Mouse (Mus musculus): ENCODE data around the gene Kif22. TPM values are rescaled to one million over a fixed set of nuclear protein-coding genes. Genes with fewer than 3 reads are reported as not detected.
"Not testable (repeated sequence)": the region's sequence is repeated elsewhere in the genome, so short reads cannot be mapped to it uniquely, and the experiment has no call there.

Gene Kif22
- 10 to 100 TPM; 15.3 to 17.6 TPM for total RNA-seq (2021)

- DNase-seq = peak; percentile 94 to 96
- intact Hi-C loops (cut with DNase I) = no loop called here
Measured at GRCm38 (mm10) chr7:127041851-127042672, at the start of gene Kif22. Gene Kif22, minus strand, starts transcription at chr7:127042471.

GRCm38 (mm10) chr7:127091114-127091896 lies 49.0 kb upstream of the Kif22 start, which contains the start of gene AI467606:
Gene AI467606, plus strand, starts transcription at chr7:127091359.
- peak; percentile 70 to 72 for DNase-seq
- intact Hi-C loops (cut with DNase I) = no loop called here

- intact Hi-C loops (cut with DNase I) = no loop called here
- DNase-seq = no peak
Measured at GRCm38 (mm10) chr7:127090154-127091113, 48.2 kb upstream of the Kif22 start.

- peak in 1 of 2 experiments; percentile 31 for DNase-seq
- intact Hi-C loops (cut with DNase I) = no loop called here
Measured at GRCm38 (mm10) chr7:127088901-127089845, 46.9 kb upstream of the Kif22 start.

GRCm38 (mm10) chr7:127088083-127088482 lies 45.8 kb upstream of the Kif22 start:
- intact Hi-C loops (cut with DNase I) = no loop called here
- DNase-seq = no peak

- DNase-seq; intact Hi-C loops (cut with DNase I): not testable (repeated sequence)
Measured at GRCm38 (mm10) chr7:127087278-127088010, 45.2 kb upstream of the Kif22 start, which contains the start of gene Zg16. Gene Zg16, minus strand, starts transcription at chr7:127087328.

GRCm38 (mm10) chr7:127085751-127086150 lies 43.5 kb upstream of the Kif22 start:
- intact Hi-C loops (cut with DNase I); DNase-seq: not testable (repeated sequence)

GRCm38 (mm10) chr7:127084794-127085193 lies 42.5 kb upstream of the Kif22 start:
- no peak for DNase-seq
- intact Hi-C loops (cut with DNase I) = no loop called here

- DNase-seq = no peak
- intact Hi-C loops (cut with DNase I) = no loop called here
Measured at GRCm38 (mm10) chr7:127083689-127084088, 41.4 kb upstream of the Kif22 start.

GRCm38 (mm10) chr7:127082995-127083394 lies 40.7 kb upstream of the Kif22 start:
- intact Hi-C loops (cut with DNase I) = no loop called here
- no peak for DNase-seq

- intact Hi-C loops (cut with DNase I) = no loop called here
Measured at GRCm38 (mm10) chr7:127082271-127082670, 40.0 kb upstream of the Kif22 start.

GRCm38 (mm10) chr7:127080045-127080444 lies 37.8 kb upstream of the Kif22 start:
- intact Hi-C loops (cut with DNase I) = no loop called here

More at GRCm38 (mm10) chr7:127082271-127082670, 40.0 kb upstream of the Kif22 start:
- no peak for DNase-seq

GRCm38 (mm10) chr7:127077692-127078091 lies 35.4 kb upstream of the Kif22 start:
- DNase-seq = no peak
- intact Hi-C loops (cut with DNase I) = no loop called here

More at GRCm38 (mm10) chr7:127080045-127080444, 37.8 kb upstream of the Kif22 start:
- DNase-seq = no peak

GRCm38 (mm10) chr7:127076188-127076587 lies 33.9 kb upstream of the Kif22 start:
- no peak for DNase-seq
- intact Hi-C loops (cut with DNase I) = no loop called here

- DNase-seq = peak; percentile 24 to 30
- intact Hi-C loops (cut with DNase I) = no loop called here
Measured at GRCm38 (mm10) chr7:127073221-127073620, 30.9 kb upstream of the Kif22 start.

- intact Hi-C loops (cut with DNase I) = no loop called here
- no peak for DNase-seq
Measured at GRCm38 (mm10) chr7:127070871-127071413, 28.7 kb upstream of the Kif22 start.

- no peak for DNase-seq
- intact Hi-C loops (cut with DNase I) = no loop called here
Measured at GRCm38 (mm10) chr7:127066317-127066716, 24.0 kb upstream of the Kif22 start.

- intact Hi-C loops (cut with DNase I) = no loop called here
- no peak for DNase-seq
Measured at GRCm38 (mm10) chr7:127065538-127065937, 23.3 kb upstream of the Kif22 start.

Data from heart, postnatal 10 days (tissue).